Mouse (Mus musculus) neural tube, embryonic 13.5 days (tissue): ENCODE data around the gene Tpk1. TPM values are rescaled to one million over a fixed set of nuclear protein-coding genes. Genes with fewer than 3 reads are reported as not detected.

ENCODE experiments used
- ATAC-seq: fragments of 200-750 bp; cut with Nextera tagmentation; 2 replicates; pipeline ENCODE4 v1.8.0; 2017; ENCODE audit warnings: low read depth, mild to moderate bottlenecking, moderate TSS enrichment, moderate library complexity
- H3K27ac ChIP-seq: fragments of 300-500 bp; sonication (generic); replicated peaks from 2 replicates; pipeline ENCODE4 v1.5.1; 2015; ENCODE audit warnings: moderate library complexity, mild to moderate bottlenecking, inconsistent platforms
- H3K27me3 ChIP-seq: fragments of 300-500 bp; sonication (generic); 2 replicates; pipeline ENCODE4 v1.6.1; 2015; ENCODE audit warnings: mild to moderate bottlenecking, inconsistent platforms
- H3K36me3 ChIP-seq: fragments of 300-500 bp; sonication (generic); 2 replicates; pipeline ENCODE4 v1.6.1; 2015; ENCODE audit warnings: mild to moderate bottlenecking, inconsistent platforms
- H3K4me1 ChIP-seq: fragments of 300-500 bp; sonication (generic); replicated peaks from 2 replicates; pipeline ENCODE4 v1.6.1; 2015; ENCODE audit warnings: inconsistent platforms
- H3K4me2 ChIP-seq: fragments of 300-500 bp; sonication (generic); 2 replicates; pipeline ENCODE4 v1.6.1; 2015; ENCODE audit warnings: inconsistent platforms, mild to moderate bottlenecking, moderate library complexity
- H3K4me3 ChIP-seq: fragments of 300-500 bp; sonication (generic); 2 replicates; pipeline ENCODE4 v1.5.1; 2015; ENCODE audit warnings: mild to moderate bottlenecking, inconsistent platforms
- H3K9ac ChIP-seq: fragments of 300-500 bp; sonication (generic); 2 replicates; pipeline ENCODE4 v1.6.1; 2015; ENCODE audit warnings: moderate library complexity, mild to moderate bottlenecking, inconsistent platforms
- H3K9me3 ChIP-seq: fragments of 300-500 bp; sonication (generic); 2 replicates; pipeline ENCODE4 v1.6.1; 2016; ENCODE audit warnings: inconsistent platforms
- WGBS: fragments of 180-500 bp; shearing (Covaris S2); methylation state at CpG from one replicate; pipeline ENCODE4 v1.1.7; 2015; 5-methylcytosine and 5-hydroxymethylcytosine counted together
- polyA plus RNA-seq: library from polyadenylated mRNA; unstranded; fragments of >200 nt; fragmentation: Nextera tagmentation; extraction: Ambion mirVana; gene quantifications from 2 replicates; pipeline ENCODE4 v1.2.1, GENCODE M21; 2015

The Tpk1 gene
- 5.5 and 6.1 TPM in 2 replicates for polyA plus RNA-seq

DNA sequence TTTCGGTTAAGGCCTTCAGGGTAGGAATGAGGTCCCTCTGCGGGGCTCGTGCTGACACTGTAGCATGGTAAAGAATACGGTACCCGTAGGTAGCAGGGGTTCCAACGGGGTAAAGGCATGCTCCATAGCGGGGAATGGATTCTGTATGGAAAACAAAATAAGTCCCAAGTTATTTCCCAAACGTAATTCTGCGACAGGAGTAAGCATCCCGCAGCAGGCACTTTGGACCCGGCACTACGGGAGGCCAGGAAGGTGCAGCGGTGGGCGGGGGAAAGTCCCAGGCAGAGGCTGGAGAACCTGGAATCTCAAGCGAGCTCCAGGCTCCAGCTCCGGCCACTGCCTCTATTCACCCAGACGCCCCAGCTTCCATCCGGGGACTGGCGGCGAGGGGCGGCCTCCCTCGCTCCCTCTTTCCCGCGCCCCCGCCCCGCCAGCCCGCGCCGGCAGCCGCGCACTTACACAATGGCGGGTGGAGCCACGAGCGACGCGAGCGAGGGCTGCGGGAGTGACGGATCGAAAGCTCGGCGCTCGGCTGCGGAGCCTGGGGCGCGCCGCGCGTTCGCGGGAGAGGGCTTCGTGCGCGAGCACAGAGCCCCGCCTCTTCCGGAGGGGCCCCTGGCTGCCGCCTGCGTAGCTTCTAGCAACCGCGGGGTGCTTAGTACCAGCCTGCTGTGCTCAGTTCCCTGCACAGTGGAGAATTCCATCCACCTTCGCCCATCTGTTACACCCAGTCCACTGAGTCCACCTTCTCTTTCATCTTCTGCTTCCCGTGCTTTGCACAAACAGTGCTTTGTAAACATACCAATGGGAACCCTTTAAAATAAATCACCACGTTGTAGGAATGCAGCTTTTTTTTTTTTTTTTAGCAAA is at the start of gene Tpk1:
TSS of gene Tpk1 (minus strand) at position 602 of the 870 bp plus-strand sequence.
- Histone ChIP-seq H3K36me3 (no peaks in the 10 kb centered on the region), H3K27me3 (no peaks in the 10 kb centered on the region), H3K4me1 (peaks cover 9% of the 10 kb centered on the region; the same call in 1 of the 2 replicates), H3K27ac (peak within 1 kb of the TSS; percentile 95), H3K9ac (peak within 1 kb of the TSS; percentile 86), H3K4me3 (peak within 1 kb of the TSS; percentile 52), H3K9me3 (no peaks in the 10 kb centered on the region), H3K4me2 (peak within 1 kb of the TSS; percentile 67)
- WGBS, result 4% methylated on average over 61 of the region's 63 CpGs
- peak; percentile 99 for ATAC-seq

DNA sequence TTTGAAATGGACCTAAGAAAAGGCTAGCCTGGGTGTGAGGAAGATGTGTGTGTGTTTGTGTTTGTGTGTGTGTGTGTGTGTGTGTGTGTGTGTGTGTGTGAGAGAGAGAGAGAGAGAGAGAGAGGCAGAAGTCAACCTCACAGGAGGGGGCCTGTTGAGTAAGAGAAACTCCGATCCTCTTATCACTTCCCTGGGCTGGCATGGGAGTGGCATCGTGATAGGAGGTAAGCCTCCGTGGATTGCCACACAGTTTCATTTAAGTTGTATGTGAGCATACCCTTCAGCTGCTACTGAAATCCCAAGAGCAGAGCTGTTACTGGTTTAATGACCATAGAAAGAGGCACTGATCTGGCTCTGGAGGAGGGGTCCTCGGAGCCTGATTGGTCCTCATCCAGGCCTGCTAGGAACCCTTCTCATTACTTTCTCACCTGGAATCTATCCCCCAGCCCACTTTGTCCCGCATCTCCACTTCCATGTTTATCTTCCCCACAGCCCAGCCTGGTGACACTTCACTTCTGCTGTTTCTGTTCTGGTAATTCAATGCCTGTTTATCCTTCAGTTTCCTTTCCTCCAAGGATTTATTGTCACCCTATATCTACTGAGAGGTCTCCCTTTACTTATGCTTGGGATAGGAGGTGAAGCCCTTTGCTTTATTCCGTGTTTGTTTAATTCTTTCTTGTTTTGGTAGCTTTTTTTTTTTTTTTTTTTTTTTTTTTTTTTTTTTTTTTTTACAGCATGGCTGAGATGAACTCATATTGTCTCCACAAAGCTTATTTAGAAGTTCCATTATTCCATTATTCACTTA is 36.9 kb upstream of the Tpk1 start:
- 77% methylated on average over 6 of the region's 6 CpGs for WGBS
- H3K27me3 ChIP-seq, result no peaks in the 10 kb centered on the region
- H3K4me2 ChIP-seq, result no peak overlapping the region
- no peak for ATAC-seq
- H3K9ac ChIP-seq, result no peak overlapping the region
- no peaks in the 10 kb centered on the region for H3K9me3 ChIP-seq
- H3K27ac ChIP-seq, result no peak overlapping the region
- no peak overlapping the region for H3K4me3 ChIP-seq
- H3K36me3 ChIP-seq, result no peaks in the 10 kb centered on the region
- H3K4me1 ChIP-seq, result no peaks in the 10 kb centered on the region

DNA sequence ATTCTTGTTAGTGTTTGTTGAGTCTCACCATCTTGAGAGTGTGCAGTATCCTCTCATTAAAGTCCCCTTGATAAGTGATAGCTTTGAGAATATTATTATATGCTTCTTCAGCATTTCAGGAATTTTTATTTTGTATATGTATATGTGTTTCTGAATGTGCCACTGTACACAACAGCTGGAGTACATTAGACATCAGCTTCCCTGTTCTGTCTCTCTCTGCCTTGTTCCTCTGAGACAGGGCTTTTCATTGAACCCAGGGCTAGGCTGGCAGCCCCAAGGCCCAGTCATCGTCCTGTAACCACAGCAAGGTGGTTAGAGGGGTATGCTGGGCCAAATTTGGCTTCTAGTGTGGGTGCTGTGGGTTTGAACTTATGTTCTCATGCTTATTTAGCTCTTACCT is 25.8 kb upstream of the Tpk1 start:
- WGBS, result 71% methylated on average over 1 of the region's 1 CpGs
- no peak for ATAC-seq
- H3K27ac ChIP-seq, result no peak overlapping the region
- H3K9me3 ChIP-seq, result no peaks in the 10 kb centered on the region
- H3K36me3 ChIP-seq, result no peaks in the 10 kb centered on the region
- no peaks in the 10 kb centered on the region for H3K27me3 ChIP-seq
- no peak overlapping the region for H3K4me2 ChIP-seq
- no peaks in the 10 kb centered on the region for H3K4me1 ChIP-seq
- no peak overlapping the region for H3K9ac ChIP-seq
- H3K4me3 ChIP-seq, result no peak overlapping the region

DNA sequence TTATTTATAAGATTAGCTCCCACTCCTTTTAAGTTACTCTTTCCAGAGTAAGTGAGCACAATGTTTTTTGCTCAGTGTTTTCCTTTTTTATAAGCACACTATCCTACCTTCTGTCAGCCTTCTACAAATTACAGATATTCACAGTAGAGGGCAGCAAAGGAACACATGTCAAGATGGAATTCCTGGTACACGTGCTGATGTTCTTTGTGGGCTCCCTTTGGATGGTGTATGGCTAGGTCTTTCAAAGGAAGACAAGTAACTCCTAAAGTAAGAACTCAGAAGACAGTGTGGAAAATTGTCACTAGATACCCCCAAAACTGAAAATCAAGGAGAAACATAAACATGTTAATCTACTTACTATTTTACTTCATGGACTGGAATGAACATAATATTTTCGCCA is 19.9 kb upstream of the Tpk1 start:
- H3K9me3 ChIP-seq, result no peaks in the 10 kb centered on the region
- no peaks in the 10 kb centered on the region for H3K27me3 ChIP-seq
- 48% methylated on average over 2 of the region's 2 CpGs for WGBS
- no peak overlapping the region for H3K4me3 ChIP-seq
- H3K4me1 ChIP-seq, result no peaks in the 10 kb centered on the region
- no peak overlapping the region for H3K9ac ChIP-seq
- no peak overlapping the region for H3K27ac ChIP-seq
- no peaks in the 10 kb centered on the region for H3K36me3 ChIP-seq
- H3K4me2 ChIP-seq, result no peak overlapping the region
- peak; percentile 74 for ATAC-seq

DNA sequence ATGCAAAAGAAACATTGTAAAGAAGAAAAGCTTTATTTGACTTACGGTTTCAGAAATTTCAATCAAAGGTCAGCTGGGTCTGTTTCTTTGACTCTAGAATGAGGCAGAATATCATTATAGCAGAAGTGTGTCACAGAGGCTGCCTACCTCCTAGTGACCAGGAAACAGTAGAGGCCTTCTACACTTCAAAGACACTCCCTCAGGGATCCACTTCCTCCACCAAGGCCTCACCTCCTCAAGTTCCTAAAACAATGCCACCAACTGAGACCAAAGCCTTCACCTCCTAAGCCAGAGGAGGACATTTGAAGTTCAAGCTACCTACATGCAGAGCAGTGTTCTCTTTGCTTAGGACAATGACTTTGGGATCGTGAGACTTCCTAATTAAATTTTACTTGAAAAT is 16.5 kb upstream of the Tpk1 start:
- ATAC-seq, result no peak
- H3K36me3 ChIP-seq, result no peaks in the 10 kb centered on the region
- WGBS, result 56% methylated on average over 2 of the region's 2 CpGs
- no peak overlapping the region for H3K27ac ChIP-seq
- no peak overlapping the region for H3K4me2 ChIP-seq
- no peaks in the 10 kb centered on the region for H3K9me3 ChIP-seq
- H3K4me1 ChIP-seq, result no peaks in the 10 kb centered on the region
- no peak overlapping the region for H3K9ac ChIP-seq
- no peak overlapping the region for H3K4me3 ChIP-seq
- H3K27me3 ChIP-seq, result no peaks in the 10 kb centered on the region

DNA sequence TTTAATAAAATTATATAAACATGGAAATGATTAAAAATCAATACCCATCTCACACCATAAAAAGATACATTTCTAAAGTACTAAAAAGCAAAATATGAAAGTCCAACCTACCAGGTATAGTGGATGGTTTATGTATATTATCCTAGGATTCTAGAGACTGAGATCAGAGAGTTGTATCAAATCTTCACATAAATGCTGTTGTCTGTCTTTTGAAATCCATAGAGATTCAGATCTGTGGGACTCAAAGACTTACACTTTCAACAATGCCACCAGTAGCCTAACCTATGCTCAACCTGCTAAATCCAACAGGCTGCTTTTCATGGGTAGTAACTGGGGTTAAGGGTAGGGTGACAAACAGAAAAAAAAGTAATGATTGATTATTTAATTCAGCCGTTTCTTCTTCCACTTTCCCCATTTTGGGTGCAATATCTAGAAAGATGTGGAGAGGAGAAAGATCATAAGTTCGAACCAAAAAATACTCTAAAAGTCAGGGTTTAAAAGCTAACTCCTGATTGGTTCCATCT is 12.7 kb upstream of the Tpk1 start:
- WGBS, result 96% methylated on average over 2 of the region's 2 CpGs
- H3K4me1 ChIP-seq, result no peaks in the 10 kb centered on the region
- H3K36me3 ChIP-seq, result no peaks in the 10 kb centered on the region
- H3K4me3 ChIP-seq, result no peak overlapping the region
- H3K27me3 ChIP-seq, result no peaks in the 10 kb centered on the region
- no peak overlapping the region for H3K27ac ChIP-seq
- no peak overlapping the region for H3K9ac ChIP-seq
- no peaks in the 10 kb centered on the region for H3K9me3 ChIP-seq
- no peak for ATAC-seq
- no peak overlapping the region for H3K4me2 ChIP-seq

DNA sequence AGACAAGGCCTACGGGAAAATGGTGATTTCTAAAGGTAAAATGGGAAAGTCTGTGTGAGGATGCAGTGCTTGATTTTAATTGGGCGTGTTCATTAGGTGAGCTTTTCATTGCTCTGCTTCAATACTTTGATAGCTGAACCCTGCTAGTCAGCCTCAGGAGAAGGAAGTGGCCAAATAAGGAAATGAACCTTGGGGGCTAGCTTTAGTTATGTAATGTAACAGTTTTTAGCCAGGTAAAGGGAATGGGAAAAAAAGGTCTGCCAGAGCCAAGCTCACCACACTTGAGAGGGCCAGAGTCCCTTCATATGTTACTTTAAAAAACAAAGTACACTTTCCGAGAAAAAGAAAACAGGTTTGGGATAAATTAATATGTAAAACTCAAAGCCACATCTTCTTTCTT is 11.5 kb upstream of the Tpk1 start:
- WGBS, result 78% methylated on average over 3 of the region's 3 CpGs

DNA sequence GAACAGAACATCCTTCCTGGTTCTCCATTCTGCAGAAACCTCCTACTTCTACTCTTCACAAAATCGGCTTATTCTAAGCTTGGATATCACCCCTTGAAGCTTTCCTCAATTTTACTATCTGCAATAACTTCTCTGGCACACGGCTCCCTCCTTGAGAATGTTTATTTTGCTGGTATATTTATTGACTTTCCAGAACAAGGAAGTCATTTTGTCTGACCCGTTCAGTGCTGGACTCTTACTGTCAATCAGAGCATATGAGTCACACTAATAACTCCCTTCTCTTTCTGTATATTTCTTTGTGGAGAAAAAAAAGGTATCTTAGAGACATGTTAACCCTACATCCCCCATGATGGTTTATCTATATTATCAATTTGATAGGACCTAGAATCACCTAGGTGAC is 10.1 kb upstream of the Tpk1 start:
- 78% methylated on average over 3 of the region's 3 CpGs for WGBS
- no peak overlapping the region for H3K4me3 ChIP-seq
- H3K27ac ChIP-seq, result no peak overlapping the region
- no peak overlapping the region for H3K9ac ChIP-seq
- H3K36me3 ChIP-seq, result no peaks in the 10 kb centered on the region
- no peak for ATAC-seq
- H3K27me3 ChIP-seq, result no peaks in the 10 kb centered on the region
- H3K4me2 ChIP-seq, result no peak overlapping the region
- no peaks in the 10 kb centered on the region for H3K9me3 ChIP-seq
- H3K4me1 ChIP-seq, result no peaks in the 10 kb centered on the region

More for the DNA sequence above, 11.5 kb upstream of the Tpk1 start:
- H3K4me1 ChIP-seq, result no peaks in the 10 kb centered on the region
- no peaks in the 10 kb centered on the region for H3K36me3 ChIP-seq
- H3K9ac ChIP-seq, result no peak overlapping the region
- no peak overlapping the region for H3K27ac ChIP-seq
- ATAC-seq, result no peak
- no peaks in the 10 kb centered on the region for H3K27me3 ChIP-seq
- no peaks in the 10 kb centered on the region for H3K9me3 ChIP-seq
- H3K4me2 ChIP-seq, result no peak overlapping the region
- no peak overlapping the region for H3K4me3 ChIP-seq

DNA sequence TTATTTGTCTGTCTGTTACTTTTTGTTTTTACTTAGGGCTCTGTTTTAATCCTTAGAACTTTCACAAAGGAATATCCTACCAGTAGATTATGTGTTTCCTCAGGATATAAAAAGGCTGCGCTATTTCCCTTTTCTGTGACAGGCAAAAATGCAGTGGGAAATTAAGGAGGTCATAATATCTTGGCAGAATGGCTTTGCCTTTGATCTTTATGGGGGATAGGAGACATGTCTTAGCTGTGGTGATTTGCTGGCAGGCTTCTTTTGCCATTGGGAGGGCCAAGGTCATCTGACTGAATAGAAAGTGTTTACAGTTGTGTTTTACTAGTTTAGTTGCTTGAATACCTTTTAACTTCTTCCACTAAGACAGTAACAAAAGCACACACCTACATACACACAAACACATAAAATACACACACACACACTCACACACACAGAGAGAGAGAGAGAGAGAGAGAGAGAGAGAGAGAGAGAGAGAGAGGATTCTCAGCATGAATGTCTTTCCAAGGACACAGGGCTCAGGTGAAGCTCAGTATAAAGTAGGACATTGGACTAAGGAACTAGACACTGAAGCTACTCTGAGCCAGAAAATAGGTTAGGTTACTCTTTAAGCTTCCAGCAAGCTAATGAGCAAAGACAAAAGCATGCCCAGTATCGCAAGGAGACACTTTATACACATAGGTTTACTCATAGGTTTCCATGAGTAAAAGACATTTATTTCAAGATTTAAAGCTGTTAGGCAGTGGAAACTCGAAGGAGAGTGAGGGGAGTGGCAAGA is 9.1 kb upstream of the Tpk1 start:
- H3K4me3 ChIP-seq, result no peak overlapping the region
- H3K36me3 ChIP-seq, result no peaks in the 10 kb centered on the region
- no peak for ATAC-seq
- no peak overlapping the region for H3K9ac ChIP-seq
- H3K9me3 ChIP-seq, result no peaks in the 10 kb centered on the region
- no peak overlapping the region for H3K4me2 ChIP-seq
- H3K27me3 ChIP-seq, result no peaks in the 10 kb centered on the region
- no peak overlapping the region for H3K27ac ChIP-seq
- WGBS, result 78% methylated on average over 3 of the region's 3 CpGs
- H3K4me1 ChIP-seq, result no peaks in the 10 kb centered on the region

DNA sequence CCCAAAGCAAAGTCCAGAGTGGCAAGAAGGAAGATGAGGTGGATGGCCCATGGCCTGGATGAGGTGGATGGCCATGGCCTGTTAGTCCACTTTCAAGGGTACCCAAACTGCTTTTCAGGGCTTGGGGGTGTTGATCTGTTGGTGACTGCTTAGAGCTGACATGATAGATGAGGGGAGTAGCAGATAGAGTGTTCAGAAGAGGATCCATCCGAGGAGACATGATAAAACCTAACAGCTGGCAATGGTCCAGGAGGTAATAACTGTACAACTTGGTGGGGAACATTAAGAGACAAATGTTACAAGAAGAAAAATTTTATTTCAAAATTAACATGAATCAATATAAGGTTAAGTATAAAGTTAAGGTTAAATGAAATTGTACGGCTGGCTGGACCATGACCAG is 4.9 kb upstream of the Tpk1 start:
- Histone ChIP-seq H3K36me3 (no peaks in the 10 kb centered on the region), H3K4me2 (no peak overlapping the region), H3K27me3 (no peaks in the 10 kb centered on the region), H3K27ac (no peak overlapping the region), H3K4me1 (0 out of 2 replicates have a peak, but pooled peaks cover 3% of the 10 kb centered on the region), H3K4me3 (no peak overlapping the region), H3K9me3 (no peaks in the 10 kb centered on the region), H3K9ac (no peak overlapping the region)
- WGBS, result 86% methylated on average over 2 of the region's 2 CpGs
- ATAC-seq, result no peak

DNA sequence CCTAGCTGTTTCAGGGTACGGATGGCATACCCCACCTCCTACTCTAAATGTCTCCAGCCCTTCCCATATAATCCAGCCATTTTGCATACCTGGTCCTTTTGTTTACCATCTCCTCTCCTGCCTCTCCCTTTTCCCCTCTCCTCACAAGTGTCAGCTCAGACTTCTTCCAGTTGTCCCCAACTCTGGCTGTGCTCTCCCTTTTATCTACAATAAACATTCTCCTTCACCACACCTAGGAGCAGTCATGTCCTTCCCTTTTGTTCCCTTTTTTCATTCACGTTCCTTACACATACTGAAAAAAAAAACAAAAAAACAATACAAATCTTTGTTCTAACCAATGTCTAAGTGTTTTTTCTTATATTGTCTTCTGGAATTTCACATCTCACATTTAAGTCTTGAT is 1.6 kb upstream of the Tpk1 start:
- Histone ChIP-seq H3K27ac (no peak overlapping the region), H3K36me3 (no peaks in the 10 kb centered on the region), H3K9ac (no peak overlapping the region), H3K9me3 (no peaks in the 10 kb centered on the region), H3K4me2 (no peak overlapping the region), H3K4me3 (no peak overlapping the region), H3K27me3 (no peaks in the 10 kb centered on the region), H3K4me1 (peaks cover 9% of the 10 kb centered on the region; the same call in 1 of the 2 replicates)
- 91% methylated on average over 2 of the region's 2 CpGs for WGBS
- ATAC-seq, result no peak
